Mouse (Mus musculus): ENCODE measurements at regions not wholly inside any gene's neighbourhood (a gene's known extent, or its start where the extent isn't known, plus 50 kb on each side); places are given as distances from the start of the nearest gene placed in this dataset.
A peak's percentile ranks its signal among the peaks of the same experiment; 100 is the strongest.

GRCm38 (mm10) chr17:47225306-47226269 lies 143.1 kb upstream of the Mrps10 start:
- no peak for DNase-seq (ENCODE audit: low spot score in 2 of 2)

GRCm38 (mm10) chr17:47221068-47221796 lies 147.5 kb upstream of the Mrps10 start:
- no peak for DNase-seq (ENCODE audit: low spot score in 2 of 2)

- no peak for DNase-seq (ENCODE audit: low spot score in 2 of 2)
Observed at GRCm38 (mm10) chr17:47219846-47220245, 148.8 kb upstream of the Mrps10 start.

GRCm38 (mm10) chr17:47216490-47216889 lies 152.2 kb upstream of the Mrps10 start:
- no peak for DNase-seq (ENCODE audit: low spot score in 2 of 2)

GRCm38 (mm10) chr17:47215841-47216240 lies 152.8 kb upstream of the Mrps10 start:
- DNase-seq (ENCODE audit: low spot score in 2 of 2), result no peak

- DNase-seq (ENCODE audit: low spot score in 2 of 2), result no peak
Observed at GRCm38 (mm10) chr17:47214111-47214510, 154.6 kb upstream of the Mrps10 start.

- DNase-seq (ENCODE audit: low spot score in 2 of 2), result no peak
Observed at GRCm38 (mm10) chr17:47210441-47211196, 158.1 kb upstream of the Mrps10 start.

- no peak for DNase-seq (ENCODE audit: low spot score in 2 of 2)
Observed at GRCm38 (mm10) chr17:47208886-47209585, 159.7 kb upstream of the Mrps10 start.

- DNase-seq (ENCODE audit: low spot score in 2 of 2), result no peak
Observed at GRCm38 (mm10) chr17:47207471-47207870, 161.2 kb upstream of the Mrps10 start.

GRCm38 (mm10) chr17:47204470-47205162 lies 164.1 kb upstream of the Mrps10 start:
- DNase-seq (ENCODE audit: low spot score in 2 of 2), result no peak

- DNase-seq (ENCODE audit: low spot score in 2 of 2), result peak in 1 of 2 experiments; percentile 38
Observed at GRCm38 (mm10) chr17:47199206-47199605, 169.5 kb upstream of the Mrps10 start.

GRCm38 (mm10) chr17:47197957-47198356 lies 170.7 kb upstream of the Mrps10 start:
- DNase-seq (ENCODE audit: low spot score in 2 of 2), result no peak

- DNase-seq (ENCODE audit: low spot score in 2 of 2), result no peak
Observed at GRCm38 (mm10) chr17:47196992-47197391, 171.7 kb upstream of the Mrps10 start.

- no peak for DNase-seq (ENCODE audit: low spot score in 2 of 2)
Observed at GRCm38 (mm10) chr17:47195981-47196380, 172.7 kb upstream of the Mrps10 start.

GRCm38 (mm10) chr17:47194463-47195012 lies 174.1 kb upstream of the Mrps10 start:
- DNase-seq (ENCODE audit: low spot score in 2 of 2), result no peak

- no peak for DNase-seq (ENCODE audit: low spot score in 2 of 2)
Observed at GRCm38 (mm10) chr17:47191416-47191815, 177.3 kb upstream of the Mrps10 start.

- no peak for DNase-seq (ENCODE audit: low spot score in 2 of 2)
Observed at GRCm38 (mm10) chr17:47189770-47190169, 178.9 kb upstream of the Mrps10 start.

- no peak for DNase-seq (ENCODE audit: low spot score in 2 of 2)
Observed at GRCm38 (mm10) chr17:47184148-47184547, 173.8 kb upstream of the Ubr2 start.

GRCm38 (mm10) chr17:47182118-47182517 lies 171.8 kb upstream of the Ubr2 start:
- no peak for DNase-seq (ENCODE audit: low spot score in 2 of 2)

GRCm38 (mm10) chr17:47179410-47179809 lies 169.1 kb upstream of the Ubr2 start:
- no peak for DNase-seq (ENCODE audit: low spot score in 2 of 2)

Measured in frontal cortex, postnatal 25 days (tissue).